ENCODE assay signal across 9 mouse cellular contexts in genomic region chr6:136173191-136173896, GRCm38 (mm10). TPM values are rescaled to one million over a fixed set of nuclear protein-coding genes. Genes with fewer than 3 reads are reported as not detected.
A peak's percentile ranks its signal among the peaks of the same experiment; 100 is the strongest.
DNase-seq lines count a peak whose midpoint lies in the region; ATAC-seq and TF ChIP-seq lines count a peak whose summit lies in the region.
"Had no signal": no experiment of that assay in that cellular context is flagged by ENCODE, and none has a peak within 500 bp of the region (broad histone marks: within the 10 kb centered on the region; RNA-seq: fewer than 3 reads in every experiment).

TSS of gene Grin2b (minus strand) at chr6:136173511.

- no peak for DNase-seq in heart, adult 9 months (ENCODE audit: low spot score in 2 of 2)
- peak; percentile 89 to 92 for DNase-seq in cerebellum, postnatal 10 days
- DNase-seq in frontal cortex, postnatal 10 days (ENCODE audit: low spot score in 2 of 2) = peak; percentile 71 to 73
- peak; percentile 71 to 78 for DNase-seq in left cerebral cortex, adult 2 months (ENCODE audit: extremely low spot score in 1 of 2, low spot score in 2 of 2)
- DNase-seq in midbrain, embryonic 11.5 days (ENCODE audit: low spot score, missing footprints) = peak; percentile 93
- peak; percentile 5 for DNase-seq in yolk sac, embryonic 10.5 days (ENCODE audit: low spot score)

- peak within 1 kb of the TSS; percentile 58 for H3K4me3 ChIP-seq in heart, embryonic 13.5 days
- peak within 1 kb of the TSS; percentile 60 for H3K4me3 ChIP-seq in left cerebral cortex, adult 2 months
- peak within 1 kb of the TSS; percentile 52 for H3K4me3 ChIP-seq in midbrain, embryonic 11.5 days (ENCODE audit: low read depth, low read length)
- H3K4me3 ChIP-seq: myocyte had no signal

- peak; percentile 68 for TF ChIP-seq CTCF in left cerebral cortex, adult 2 months (IDR thresholded peaks at IDR 0.05)

- 2% methylated on average over 19 of the region's 30 CpGs for whole genome bisulfite sequencing in heart, embryonic 13.5 days
- 2% methylated on average over 29 of the region's 30 CpGs for WGBS in midbrain, embryonic 11.5 days

- no peak for ATAC-seq in heart, embryonic 13.5 days (ENCODE audit: extremely low read depth, insufficient number of reproducible peaks, low FRiP score, low TSS enrichment)
- peak; percentile 84 for ATAC-seq in midbrain, embryonic 11.5 days (ENCODE audit: low FRiP score)
- ATAC-seq in inflammation-experienced regulatory T-cells, adult 6 months = no peak

- H3K4me2 ChIP-seq in heart, embryonic 13.5 days = peak within 1 kb of the TSS; percentile 94
- peak within 1 kb of the TSS; percentile 94 for H3K4me2 ChIP-seq in midbrain, embryonic 11.5 days

- H3K36me3 ChIP-seq in heart, embryonic 13.5 days = no peaks in the 10 kb centered on the region
- no peaks in the 10 kb centered on the region for H3K36me3 ChIP-seq in midbrain, embryonic 11.5 days (ENCODE audit: control insufficient read depth, insufficient read depth, low read length)

- peaks cover 16% of the 10 kb centered on the region for H3K4me1 ChIP-seq in heart, embryonic 13.5 days
- peaks cover 6% of the 10 kb centered on the region; the same call in 1 of the 2 replicates for H3K4me1 ChIP-seq in midbrain, embryonic 11.5 days (ENCODE audit: control insufficient read depth, insufficient read depth, low read length)

- intact Hi-C loops in left cerebral cortex, adult 2 months (cut with DNase I) = loop anchor here (1.0 to 10.0 kb wide), 8 partner anchors 69 to 756 kb away; no protein-coding TSS in a partner anchor

- H3K9me3 ChIP-seq in heart, embryonic 13.5 days = no peaks in the 10 kb centered on the region
- no peaks in the 10 kb centered on the region for H3K9me3 ChIP-seq in midbrain, embryonic 11.5 days (ENCODE audit: control insufficient read depth, low read length)

- H3K27me3 ChIP-seq in heart, embryonic 13.5 days (replicated peaks) = peaks cover 60% of the 10 kb centered on the region
- peaks cover 16% of the 10 kb centered on the region for H3K27me3 ChIP-seq in midbrain, embryonic 11.5 days (ENCODE audit: control insufficient read depth, insufficient read depth, low read length)

- H3K27ac ChIP-seq in heart, embryonic 13.5 days (replicated peaks) = no peak within 1 kb of the TSS
- peak within 1 kb of the TSS; percentile 98 for H3K27ac ChIP-seq in left cerebral cortex, adult 2 months
- H3K27ac ChIP-seq in midbrain, embryonic 11.5 days (ENCODE audit: low read depth, low read length) = no peak within 1 kb of the TSS

- H3K9ac ChIP-seq in heart, embryonic 13.5 days = peak within 1 kb of the TSS; percentile 44
- peak within 1 kb of the TSS; percentile 54 for H3K9ac ChIP-seq in midbrain, embryonic 11.5 days (ENCODE audit: low read length)

RNA-seq across cellular contexts. Expression of gene Grin2b, which starts in this region (rescaled TPM):
- 0.03 and 0.05 TPM in 2 replicates for polyA plus RNA-seq in heart, embryonic 13.5 days (2015; fragmentation: Nextera tagmentation; extraction: Ambion mirVana)
- total RNA-seq in left cerebral cortex, adult 2 months (2021) = 100 to 1,000 TPM; 300 to 306 TPM
- 1.2 and 1.8 TPM in 2 replicates for polyA plus RNA-seq in midbrain, embryonic 11.5 days (2014; fragmentation: Nextera tagmentation; extraction: Ambion mirVana)
- under 1 TPM in 1 of 3 experiments, not detected in 2; 0.23 TPM for polyA plus RNA-seq in inflammation-experienced regulatory T-cells, adult 6 months (2017; shearing (Covaris generic))
- polyA plus RNA-seq: myocyte had no signal

Comparison
In these comparisons a context has a peak if more than half of its experiments do, and no peak if none do; other contexts are left out.
1. DNase-seq: peak in cerebellum, postnatal 10 days (2 of 2), frontal cortex, postnatal 10 days (2 of 2), left cerebral cortex, adult 2 months (2 of 2), midbrain, embryonic 11.5 days (single experiment) and yolk sac, embryonic 10.5 days (single experiment); none in heart, adult 9 months (0 of 2).
2. Peak in every context shown above with its lines, with median percentiles within 50 percentile points of each other: H3K4me3 ChIP-seq.